Mouse (Mus musculus): ENCODE measurements around the gene Chd6. TPM values are rescaled to one million over a fixed set of nuclear protein-coding genes. Genes with fewer than 3 reads are reported as not detected.

Gene Chd6
- polyA plus RNA-seq, 1 experiment = 0.17 TPM

GRCm38 (mm10) chr2:160914656-160915055, 194.2 kb downstream of the Chd6 start:
- no peak overlapping the region for H3K4me3 ChIP-seq (replicated peaks)
- H3K27me3 ChIP-seq (ENCODE audit: control insufficient read depth) = peaks cover 38% of the 10 kb centered on the region
- no peaks in the 10 kb centered on the region for H3K4me1 ChIP-seq (ENCODE audit: control insufficient read depth)
- H3K9me3 ChIP-seq (ENCODE audit: control insufficient read depth, low read length) = no peaks in the 10 kb centered on the region
- no peaks in the 10 kb centered on the region for H3K36me3 ChIP-seq (ENCODE audit: control insufficient read depth)
- TF ChIP-seq TAL1 (IDR thresholded peaks at IDR 0.05; ENCODE audit: low read length) (no peak), GATA1 (IDR thresholded peaks at IDR 0.05; ENCODE audit: low read length) (no peak)

- TF ChIP-seq TAL1 (IDR thresholded peaks at IDR 0.05; ENCODE audit: low read length) (no peak), GATA1 (IDR thresholded peaks at IDR 0.05; ENCODE audit: low read length) (no peak)
Observed at GRCm38 (mm10) chr2:160912231-160912671, 196.6 kb downstream of the Chd6 start, which contains the start of gene Emilin3. Gene Emilin3, minus strand, starts transcription at chr2:160912328.

GRCm38 (mm10) chr2:160911558-160912201, 197.2 kb downstream of the Chd6 start:
- no peak overlapping the region for H3K4me3 ChIP-seq (replicated peaks)
- peaks cover 40% of the 10 kb centered on the region for H3K27me3 ChIP-seq (ENCODE audit: control insufficient read depth)
- no peak for TF ChIP-seq TAL1 (IDR thresholded peaks at IDR 0.05; ENCODE audit: low read length)
- TF ChIP-seq GATA1 (IDR thresholded peaks at IDR 0.05; ENCODE audit: low read length) = no peak
- H3K9me3 ChIP-seq (ENCODE audit: control insufficient read depth, low read length) = no peaks in the 10 kb centered on the region
- H3K4me1 ChIP-seq (ENCODE audit: control insufficient read depth) = no peaks in the 10 kb centered on the region
- no peaks in the 10 kb centered on the region for H3K36me3 ChIP-seq (ENCODE audit: control insufficient read depth)

More at GRCm38 (mm10) chr2:160912231-160912671, 196.6 kb downstream of the Chd6 start, which contains the start of gene Emilin3:
- Histone ChIP-seq H3K4me3 (replicated peaks) (no peak within 1 kb of the TSS), H3K9me3 (ENCODE audit: control insufficient read depth, low read length) (no peaks in the 10 kb centered on the region), H3K36me3 (ENCODE audit: control insufficient read depth) (no peaks in the 10 kb centered on the region), H3K4me1 (ENCODE audit: control insufficient read depth) (no peaks in the 10 kb centered on the region), H3K27me3 (ENCODE audit: control insufficient read depth) (peaks cover 40% of the 10 kb centered on the region)

GRCm38 (mm10) chr2:160910633-160911032, 198.2 kb downstream of the Chd6 start:
- H3K27me3 ChIP-seq (ENCODE audit: control insufficient read depth) = peaks cover 40% of the 10 kb centered on the region

GRCm38 (mm10) chr2:160908607-160909006, 200.3 kb downstream of the Chd6 start:
- Histone ChIP-seq H3K27me3 (ENCODE audit: control insufficient read depth) (peaks cover 38% of the 10 kb centered on the region), H3K9me3 (ENCODE audit: control insufficient read depth, low read length) (no peaks in the 10 kb centered on the region), H3K4me1 (ENCODE audit: control insufficient read depth) (no peaks in the 10 kb centered on the region), H3K36me3 (ENCODE audit: control insufficient read depth) (no peaks in the 10 kb centered on the region), H3K4me3 (replicated peaks) (no peak overlapping the region)
- TF ChIP-seq GATA1 (IDR thresholded peaks at IDR 0.05; ENCODE audit: low read length) = no peak
- TF ChIP-seq TAL1 (IDR thresholded peaks at IDR 0.05; ENCODE audit: low read length) = no peak

More at GRCm38 (mm10) chr2:160910633-160911032, 198.2 kb downstream of the Chd6 start:
- TF ChIP-seq GATA1 (IDR thresholded peaks at IDR 0.05; ENCODE audit: low read length) (no peak), TAL1 (IDR thresholded peaks at IDR 0.05; ENCODE audit: low read length) (no peak)
- Histone ChIP-seq H3K36me3 (ENCODE audit: control insufficient read depth) (no peaks in the 10 kb centered on the region), H3K9me3 (ENCODE audit: control insufficient read depth, low read length) (no peaks in the 10 kb centered on the region), H3K4me1 (ENCODE audit: control insufficient read depth) (no peaks in the 10 kb centered on the region), H3K4me3 (replicated peaks) (no peak overlapping the region)

- Histone ChIP-seq H3K9me3 (ENCODE audit: control insufficient read depth, low read length) (no peaks in the 10 kb centered on the region), H3K27me3 (ENCODE audit: control insufficient read depth) (peaks cover 13% of the 10 kb centered on the region), H3K4me3 (replicated peaks) (no peak overlapping the region), H3K4me1 (ENCODE audit: control insufficient read depth) (no peaks in the 10 kb centered on the region), H3K36me3 (ENCODE audit: control insufficient read depth) (no peaks in the 10 kb centered on the region)
- TF ChIP-seq TAL1 (IDR thresholded peaks at IDR 0.05; ENCODE audit: low read length) (no peak), GATA1 (IDR thresholded peaks at IDR 0.05; ENCODE audit: low read length) (no peak)
Observed at GRCm38 (mm10) chr2:160906101-160906500, 202.8 kb downstream of the Chd6 start.

- Histone ChIP-seq H3K4me1 (ENCODE audit: control insufficient read depth) (no peaks in the 10 kb centered on the region), H3K27me3 (ENCODE audit: control insufficient read depth) (peaks cover 6% of the 10 kb centered on the region), H3K9me3 (ENCODE audit: control insufficient read depth, low read length) (no peaks in the 10 kb centered on the region), H3K4me3 (replicated peaks) (no peak overlapping the region), H3K36me3 (ENCODE audit: control insufficient read depth) (no peaks in the 10 kb centered on the region)
- TF ChIP-seq GATA1 (IDR thresholded peaks at IDR 0.05; ENCODE audit: low read length) = no peak
- no peak for TF ChIP-seq TAL1 (IDR thresholded peaks at IDR 0.05; ENCODE audit: low read length)
Observed at GRCm38 (mm10) chr2:160905301-160905700, 203.6 kb downstream of the Chd6 start.

- Histone ChIP-seq H3K4me1 (ENCODE audit: control insufficient read depth) (no peaks in the 10 kb centered on the region), H3K36me3 (ENCODE audit: control insufficient read depth) (no peaks in the 10 kb centered on the region), H3K9me3 (ENCODE audit: control insufficient read depth, low read length) (peaks cover under 1% of the 10 kb centered on the region; the same call in 1 of the 2 replicates), H3K27me3 (ENCODE audit: control insufficient read depth) (no peaks in the 10 kb centered on the region), H3K4me3 (replicated peaks) (no peak overlapping the region)
- no peak for TF ChIP-seq TAL1 (IDR thresholded peaks at IDR 0.05; ENCODE audit: low read length)
- no peak for TF ChIP-seq GATA1 (IDR thresholded peaks at IDR 0.05; ENCODE audit: low read length)
Observed at GRCm38 (mm10) chr2:160901656-160902412, 207.0 kb downstream of the Chd6 start.

Other genes with a start within 250 kb of the Chd6 start
- 0.04 and 0.06 TPM in 2 replicates for gene Zhx3, start 236.1 kb downstream of the Chd6 start, polyA plus RNA-seq (2012)
- not detected in 2 replicates for gene Lpin3, start 228.4 kb downstream of the Chd6 start, polyA plus RNA-seq (2012)
- gene Emilin3, start 196.7 kb downstream of the Chd6 start, polyA plus RNA-seq (2012) = 0.05 TPM in 1 of 2 replicates, not detected in the other

All from erythroblast, embryonic 14.5 days (primary cell).